Mouse (Mus musculus): ENCODE measurements around the gene Ripk3. TPM values are rescaled to one million over a fixed set of nuclear protein-coding genes. Genes with fewer than 3 reads are reported as not detected.

The Ripk3 gene
- polyA plus RNA-seq, 1 experiment from 2014 or later: 29.1 TPM

DNA sequence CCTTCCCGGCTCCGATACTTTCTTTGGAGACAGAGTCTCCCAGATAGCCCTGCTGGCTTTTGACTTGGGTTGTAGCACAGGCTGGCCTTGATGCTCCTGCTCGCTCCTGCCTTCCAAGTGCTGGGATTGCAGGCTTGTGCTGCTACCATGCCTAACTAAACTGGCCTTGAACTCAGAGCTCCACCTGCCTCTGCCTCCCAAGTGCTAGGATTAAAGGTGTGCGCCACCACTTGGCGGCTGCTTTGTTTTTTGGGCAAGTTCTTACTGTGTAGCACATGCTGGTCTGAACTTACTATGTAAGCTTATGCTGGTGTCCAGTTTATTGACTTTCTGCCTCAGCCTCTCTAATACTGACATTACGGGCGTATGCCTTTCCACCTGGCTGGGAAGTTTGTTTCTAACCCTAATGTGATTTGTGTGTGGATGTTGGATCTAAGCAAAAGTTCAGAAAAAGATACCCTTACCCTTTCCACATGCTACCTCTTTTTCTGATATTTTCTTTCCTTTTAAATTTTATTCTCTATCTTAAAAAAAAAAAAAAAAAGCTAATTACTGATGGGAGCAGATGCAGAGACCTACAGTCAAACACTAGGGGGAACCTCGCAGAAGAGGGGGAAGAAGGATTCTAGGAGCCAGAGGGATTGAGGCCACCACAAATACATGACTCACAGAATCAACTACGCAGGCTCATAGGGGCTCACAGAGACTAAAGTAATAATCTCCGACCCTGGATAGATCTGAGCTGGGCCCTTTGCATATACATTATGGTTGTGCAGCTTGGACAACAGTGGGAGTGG is 41.4 kb downstream of the Ripk3 start:
- no peaks in the 10 kb centered on the region for H3K27me3 ChIP-seq (replicated peaks)
- H3K36me3 ChIP-seq: peaks cover 61% of the 10 kb centered on the region
- WGBS (ENCODE audit: insufficient replicate concordance): 77% methylated on average over 10 of the region's 10 CpGs

DNA sequence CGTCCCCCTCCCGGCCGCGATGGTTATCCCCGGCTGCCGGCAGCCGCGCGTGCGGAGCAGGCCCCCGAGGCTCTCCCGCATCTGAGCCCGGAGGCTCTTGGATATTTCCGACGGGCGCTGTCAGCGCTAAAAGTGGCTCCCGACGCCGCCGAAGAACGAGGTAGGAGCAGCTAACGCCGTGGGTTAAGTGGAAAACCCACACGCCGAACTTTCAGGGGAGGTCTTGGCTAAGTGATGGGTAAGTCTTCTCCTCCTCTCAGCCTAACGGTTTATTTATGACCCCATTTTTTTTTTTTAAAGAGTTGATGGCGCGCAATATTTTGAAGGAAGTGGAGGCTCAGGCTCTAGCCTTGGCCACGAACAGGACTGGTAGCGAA is 42.8 kb downstream of the Ripk3 start:
- 2% methylated on average over 31 of the region's 31 CpGs for WGBS (ENCODE audit: insufficient replicate concordance)
- Histone ChIP-seq H3K4me3 (peak overlapping the region; percentile 92), H3K9me3 (replicated peaks) (no peaks in the 10 kb centered on the region), H3K9ac (peak overlapping the region; percentile 89), H3K27me3 (replicated peaks) (no peaks in the 10 kb centered on the region), H3K36me3 (peaks cover 53% of the 10 kb centered on the region), H3K4me1 (peaks cover 38% of the 10 kb centered on the region), H3K27ac (peak overlapping the region; percentile 83), H3K4me2 (peak overlapping the region; percentile 97)
- no peak for ATAC-seq

More for the DNA sequence above, 41.4 kb downstream of the Ripk3 start:
- Histone ChIP-seq H3K4me2 (peak overlapping the region; percentile 97), H3K9me3 (replicated peaks) (no peaks in the 10 kb centered on the region), H3K4me1 (peaks cover 38% of the 10 kb centered on the region), H3K9ac (peak overlapping the region; percentile 89), H3K4me3 (peak overlapping the region; percentile 92), H3K27ac (no peak overlapping the region; the same call in 1 of the 2 replicates)
- no peak for ATAC-seq

DNA sequence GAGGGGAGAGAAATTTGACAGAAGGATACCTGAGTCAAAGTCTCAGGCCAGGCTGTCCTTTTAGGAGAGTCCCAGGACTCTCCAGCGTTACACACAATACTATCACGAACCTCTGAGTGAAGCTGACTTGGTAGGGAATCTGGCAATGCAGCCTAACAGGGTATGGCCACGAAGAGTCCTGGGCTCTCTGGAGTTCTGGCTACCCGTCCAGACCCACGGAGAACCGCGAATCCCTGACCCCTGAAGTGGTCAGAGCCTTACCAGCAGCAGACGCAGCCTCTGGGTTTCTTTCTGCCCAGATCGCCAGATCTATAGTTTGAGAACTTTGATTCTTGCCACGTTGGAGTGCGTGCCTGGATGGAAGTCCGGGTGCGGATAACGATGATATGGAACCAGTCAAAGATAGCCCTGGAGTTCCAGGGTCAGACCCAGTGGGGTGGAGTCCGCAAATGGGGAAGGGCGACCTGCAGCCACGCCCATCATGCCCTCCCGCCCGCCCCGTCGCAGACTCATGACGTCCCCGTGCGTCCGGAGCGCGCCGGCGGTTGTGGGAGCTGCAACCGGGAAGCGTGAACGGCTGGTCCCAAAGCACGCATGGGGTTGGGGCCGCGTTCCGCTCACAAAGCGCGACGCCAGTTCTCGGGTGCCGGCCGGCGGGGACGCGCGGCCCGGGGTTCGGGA is 43.3 kb downstream of the Ripk3 start, which contains the start of the genes Dhrs1 and Nop9:
Dhrs1 (minus strand) TSS at position 511 of the 681 bp plus-strand sequence.
Nop9 (plus strand) TSS at position 514 of the 681 bp plus-strand sequence.
- peak within 1 kb of the TSS; percentile 83 for H3K27ac ChIP-seq
- WGBS (ENCODE audit: insufficient replicate concordance): 1% methylated on average over 47 of the region's 48 CpGs

DNA sequence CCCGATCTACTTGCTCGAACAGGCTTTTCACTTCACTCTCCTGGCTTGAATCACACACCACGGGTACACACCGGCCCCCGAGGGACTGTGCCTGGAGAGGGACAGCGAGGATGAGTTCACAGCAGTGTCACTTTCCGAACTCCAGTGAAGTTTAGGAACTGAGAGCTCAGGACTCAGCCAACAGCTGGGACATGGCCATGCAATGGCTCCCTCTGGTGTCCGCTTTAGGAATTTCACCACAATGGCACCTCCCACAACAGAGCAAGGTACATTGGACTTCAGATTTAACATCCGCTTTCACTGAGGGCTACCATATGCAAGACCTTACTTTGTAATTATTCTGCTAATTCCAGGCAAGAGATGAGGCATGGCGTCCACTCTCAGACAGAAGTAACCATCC is 45.0 kb downstream of the Ripk3 start:
- no peak overlapping the region for H3K4me3 ChIP-seq
- WGBS (ENCODE audit: insufficient replicate concordance): 20% methylated on average over 10 of the region's 10 CpGs
- H3K4me2 ChIP-seq: 0 out of 2 replicates have a peak overlapping the region, but pooled peaks have one; percentile 18
- peak; percentile 50; the same call in 1 of the 2 replicates for ATAC-seq
- no peak overlapping the region for H3K27ac ChIP-seq
- H3K27me3 ChIP-seq (replicated peaks): no peaks in the 10 kb centered on the region
- H3K4me1 ChIP-seq: peaks cover 38% of the 10 kb centered on the region
- no peak overlapping the region; the same call in 1 of the 2 replicates for H3K9ac ChIP-seq
- peaks cover 51% of the 10 kb centered on the region for H3K36me3 ChIP-seq
- H3K9me3 ChIP-seq (replicated peaks): no peaks in the 10 kb centered on the region

More for the DNA sequence above, 43.3 kb downstream of the Ripk3 start, which contains the start of the genes Dhrs1 and Nop9:
- Histone ChIP-seq H3K4me2 (peak within 1 kb of the TSS; percentile 97), H3K9me3 (replicated peaks) (no peaks in the 10 kb centered on the region), H3K36me3 (peaks cover 53% of the 10 kb centered on the region), H3K27me3 (replicated peaks) (no peaks in the 10 kb centered on the region), H3K4me1 (peaks cover 38% of the 10 kb centered on the region), H3K9ac (peak within 1 kb of the TSS; percentile 89), H3K4me3 (peak within 1 kb of the TSS; percentile 92)
- peak; percentile 87 for ATAC-seq

DNA sequence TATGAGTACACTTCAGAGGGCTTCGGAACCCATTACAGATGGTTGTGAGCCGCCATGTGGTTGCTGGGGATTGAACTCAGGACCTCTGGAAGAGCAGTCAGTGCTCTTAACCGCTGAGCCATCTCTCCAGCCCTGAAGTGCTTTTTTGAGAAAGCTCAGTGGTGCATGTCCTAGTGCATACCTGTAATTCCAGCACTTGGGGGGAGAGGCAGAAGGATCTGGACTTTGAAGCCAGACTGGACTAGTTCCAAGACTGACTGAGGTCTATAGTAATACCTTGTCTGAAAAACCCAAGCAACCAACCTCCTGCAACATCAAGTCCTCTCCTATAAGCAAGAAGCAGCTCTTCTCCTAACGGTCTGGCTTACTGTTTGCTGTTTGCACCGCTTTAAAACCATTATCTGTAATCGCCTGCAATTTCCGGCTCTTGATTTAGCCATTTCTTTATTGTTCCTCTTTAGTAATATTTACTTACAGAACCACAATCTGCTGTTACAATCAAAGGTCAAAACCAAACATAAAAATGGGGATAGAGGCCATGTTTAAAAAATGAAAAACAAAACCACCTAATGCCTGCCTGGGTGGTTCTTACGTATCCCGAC is 51.5 kb downstream of the Ripk3 start:
- peaks cover 4% of the 10 kb centered on the region; the same call in 1 of the 2 replicates for H3K27me3 ChIP-seq (replicated peaks)
- no peak for ATAC-seq
- no peak overlapping the region for H3K27ac ChIP-seq
- peaks cover 30% of the 10 kb centered on the region for H3K36me3 ChIP-seq
- H3K4me2 ChIP-seq: no peak overlapping the region
- no peak overlapping the region for H3K9ac ChIP-seq
- no peak overlapping the region for H3K4me3 ChIP-seq
- H3K9me3 ChIP-seq (replicated peaks): no peaks in the 10 kb centered on the region
- H3K4me1 ChIP-seq: no peaks in the 10 kb centered on the region
- 70% methylated on average over 9 of the region's 9 CpGs for WGBS (ENCODE audit: insufficient replicate concordance)

DNA sequence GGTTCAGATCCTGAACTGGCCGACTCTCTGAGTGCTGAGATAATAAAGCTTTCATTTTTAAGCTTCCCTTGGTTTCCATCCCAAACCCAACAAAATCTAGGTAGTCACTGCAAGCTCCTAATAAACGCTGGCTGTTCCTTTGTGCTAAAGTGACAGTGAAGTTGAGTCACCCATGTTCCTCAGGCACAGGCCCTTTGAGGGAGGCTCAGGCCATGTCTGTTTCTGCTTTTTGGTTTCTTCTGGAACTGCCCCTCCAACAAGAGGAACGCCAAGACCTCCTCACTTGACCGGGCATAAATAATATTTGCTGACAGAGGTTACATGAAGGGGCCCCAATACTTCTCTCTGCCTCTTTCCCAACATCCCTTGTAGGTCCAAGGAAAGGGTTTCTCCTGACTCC is 52.9 kb downstream of the Ripk3 start:
- no peak overlapping the region for H3K4me2 ChIP-seq
- no peaks in the 10 kb centered on the region for H3K4me1 ChIP-seq
- no peak overlapping the region for H3K9ac ChIP-seq
- no peak overlapping the region for H3K27ac ChIP-seq
- 63% methylated on average over 4 of the region's 4 CpGs for WGBS (ENCODE audit: insufficient replicate concordance)
- H3K27me3 ChIP-seq (replicated peaks): peaks cover 11% of the 10 kb centered on the region
- H3K4me3 ChIP-seq: no peak overlapping the region
- peaks cover 23% of the 10 kb centered on the region for H3K36me3 ChIP-seq
- no peak for ATAC-seq
- H3K9me3 ChIP-seq (replicated peaks): no peaks in the 10 kb centered on the region

DNA sequence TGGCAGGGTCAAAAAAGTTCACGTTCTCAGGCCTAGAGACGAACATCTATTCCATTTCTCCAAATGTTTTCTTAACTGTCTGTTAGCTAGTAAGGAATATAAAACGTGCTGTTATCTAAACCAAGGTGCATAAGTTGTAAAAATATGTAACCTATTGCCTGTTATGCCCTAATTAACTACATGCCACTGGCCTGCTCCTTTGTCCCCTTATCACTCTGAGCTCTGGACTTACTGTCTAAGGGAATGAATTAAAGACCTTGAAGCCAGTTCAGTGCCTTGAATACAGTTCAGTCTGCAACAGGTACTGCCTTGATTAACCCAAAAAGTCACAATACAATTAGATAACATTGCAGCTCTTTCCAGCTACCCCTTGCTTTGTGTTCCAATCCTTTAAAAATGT is 53.3 kb downstream of the Ripk3 start:
- Histone ChIP-seq H3K4me1 (no peaks in the 10 kb centered on the region), H3K9me3 (replicated peaks) (no peaks in the 10 kb centered on the region), H3K9ac (no peak overlapping the region), H3K27me3 (replicated peaks) (peaks cover 15% of the 10 kb centered on the region), H3K27ac (no peak overlapping the region), H3K4me3 (no peak overlapping the region), H3K36me3 (peaks cover 19% of the 10 kb centered on the region), H3K4me2 (no peak overlapping the region)
- 56% methylated on average over 3 of the region's 3 CpGs for WGBS (ENCODE audit: insufficient replicate concordance)
- no peak for ATAC-seq

Other genes starting within 250 kb of the Ripk3 start
- gene Pck2, start 248.6 kb downstream of the Ripk3 start, polyA plus RNA-seq (2016; fragmentation: Nextera tagmentation; extraction: Ambion mirVana): 35.5 and 37.4 TPM in 2 replicates
- gene Dcaf11, start 228.9 kb downstream of the Ripk3 start, polyA plus RNA-seq (2016; fragmentation: Nextera tagmentation; extraction: Ambion mirVana): 57.1 and 60.3 TPM in 2 replicates
- gene A730061H03Rik, start 228.5 kb downstream of the Ripk3 start, polyA plus RNA-seq (2016; fragmentation: Nextera tagmentation; extraction: Ambion mirVana): 1.9 and 2.7 TPM in 2 replicates
- gene Fitm1, start 213.2 kb downstream of the Ripk3 start, polyA plus RNA-seq (2016; fragmentation: Nextera tagmentation; extraction: Ambion mirVana): 0.63 and 0.75 TPM in 2 replicates
- 108 and 111 TPM in 2 replicates for gene Psme1, start 210.7 kb downstream of the Ripk3 start, polyA plus RNA-seq (2016; fragmentation: Nextera tagmentation; extraction: Ambion mirVana)
- gene Emc9, start 203.6 kb downstream of the Ripk3 start, polyA plus RNA-seq (2016; fragmentation: Nextera tagmentation; extraction: Ambion mirVana): 28.7 and 32.9 TPM in 2 replicates
- gene Psme2, start 197.8 kb downstream of the Ripk3 start, polyA plus RNA-seq (2016; fragmentation: Nextera tagmentation; extraction: Ambion mirVana): 221 and 222 TPM in 2 replicates
- gene Rnf31, start 197.2 kb downstream of the Ripk3 start, polyA plus RNA-seq (2016; fragmentation: Nextera tagmentation; extraction: Ambion mirVana): 14.2 and 15.7 TPM in 2 replicates
- gene Irf9, start 185.3 kb downstream of the Ripk3 start, polyA plus RNA-seq (2016; fragmentation: Nextera tagmentation; extraction: Ambion mirVana): 14.4 and 15.3 TPM in 2 replicates
- gene Rec8, start 170.8 kb downstream of the Ripk3 start, polyA plus RNA-seq (2016; fragmentation: Nextera tagmentation; extraction: Ambion mirVana): 1.8 and 3.2 TPM in 2 replicates
- 46.0 and 48.8 TPM in 2 replicates for gene Ipo4, start 152.9 kb downstream of the Ripk3 start, polyA plus RNA-seq (2016; fragmentation: Nextera tagmentation; extraction: Ambion mirVana)
- gene Gm49378, start 151.0 kb downstream of the Ripk3 start, polyA plus RNA-seq (2016; fragmentation: Nextera tagmentation; extraction: Ambion mirVana): 1.8 and 2.8 TPM in 2 replicates
- gene Tm9sf1, start 145.1 kb downstream of the Ripk3 start, polyA plus RNA-seq (2016; fragmentation: Nextera tagmentation; extraction: Ambion mirVana): 64.9 and 69.7 TPM in 2 replicates
- 0.18 and 0.30 TPM in 2 replicates for gene Tssk4, start 138.7 kb downstream of the Ripk3 start, polyA plus RNA-seq (2016; fragmentation: Nextera tagmentation; extraction: Ambion mirVana)
- 27.5 and 28.1 TPM in 2 replicates for gene Mdp1, start 128.4 kb downstream of the Ripk3 start, polyA plus RNA-seq (2016; fragmentation: Nextera tagmentation; extraction: Ambion mirVana)
- 36.8 and 39.1 TPM in 2 replicates for gene Gmpr2, start 116.9 kb downstream of the Ripk3 start, polyA plus RNA-seq (2016; fragmentation: Nextera tagmentation; extraction: Ambion mirVana)
- 322 and 329 TPM in 2 replicates for gene Nedd8, start 116.7 kb downstream of the Ripk3 start, polyA plus RNA-seq (2016; fragmentation: Nextera tagmentation; extraction: Ambion mirVana)
- 31.9 and 32.2 TPM in 2 replicates for gene Tinf2, start 107.0 kb downstream of the Ripk3 start, polyA plus RNA-seq (2016; fragmentation: Nextera tagmentation; extraction: Ambion mirVana)
- gene Tgm1, start 74.9 kb downstream of the Ripk3 start, polyA plus RNA-seq (2016; fragmentation: Nextera tagmentation; extraction: Ambion mirVana): 1.6 and 2.1 TPM in 2 replicates
- 18.3 and 18.9 TPM in 2 replicates for gene Rabggta, start 66.6 kb downstream of the Ripk3 start, polyA plus RNA-seq (2016; fragmentation: Nextera tagmentation; extraction: Ambion mirVana)
- gene Dhrs1, start 43.2 kb downstream of the Ripk3 start, polyA plus RNA-seq (2016; fragmentation: Nextera tagmentation; extraction: Ambion mirVana): 34.3 and 35.2 TPM in 2 replicates
- gene Nop9, start 43.2 kb downstream of the Ripk3 start, polyA plus RNA-seq (2016; fragmentation: Nextera tagmentation; extraction: Ambion mirVana): 56.0 and 59.4 TPM in 2 replicates
- gene Cideb, start 30.4 kb downstream of the Ripk3 start, polyA plus RNA-seq (2016; fragmentation: Nextera tagmentation; extraction: Ambion mirVana): 10.7 and 11.2 TPM in 2 replicates
- 1.3 and 1.8 TPM in 2 replicates for gene Ltb4r2, start 27.4 kb downstream of the Ripk3 start, polyA plus RNA-seq (2016; fragmentation: Nextera tagmentation; extraction: Ambion mirVana)
- 3.1 and 3.6 TPM in 2 replicates for gene Ltb4r1, start 22.9 kb downstream of the Ripk3 start, polyA plus RNA-seq (2016; fragmentation: Nextera tagmentation; extraction: Ambion mirVana)
- gene Adcy4, start 4.8 kb downstream of the Ripk3 start, polyA plus RNA-seq (2016; fragmentation: Nextera tagmentation; extraction: Ambion mirVana): 2.9 and 3.6 TPM in 2 replicates
- 3.3 and 5.3 TPM in 2 replicates for gene Nfatc4, start 34.3 kb upstream of the Ripk3 start, polyA plus RNA-seq (2016; fragmentation: Nextera tagmentation; extraction: Ambion mirVana)
- 7.0 and 8.2 TPM in 2 replicates for gene Nynrin, start 65.1 kb upstream of the Ripk3 start, polyA plus RNA-seq (2016; fragmentation: Nextera tagmentation; extraction: Ambion mirVana)
- gene Cbln3, start 95.5 kb upstream of the Ripk3 start, polyA plus RNA-seq (2016; fragmentation: Nextera tagmentation; extraction: Ambion mirVana): 0.25 TPM in 2 replicates
- gene Khnyn, start 96.1 kb upstream of the Ripk3 start, polyA plus RNA-seq (2016; fragmentation: Nextera tagmentation; extraction: Ambion mirVana): 12.8 and 13.0 TPM in 2 replicates
- 14.0 and 15.3 TPM in 2 replicates for gene Sdr39u1, start 111.4 kb upstream of the Ripk3 start, polyA plus RNA-seq (2016; fragmentation: Nextera tagmentation; extraction: Ambion mirVana)
- not detected in 2 replicates for gene Cma1, start 155.8 kb upstream of the Ripk3 start, polyA plus RNA-seq (2016; fragmentation: Nextera tagmentation; extraction: Ambion mirVana)
- not detected in 2 replicates for gene Cma2, start 162.1 kb upstream of the Ripk3 start, polyA plus RNA-seq (2016; fragmentation: Nextera tagmentation; extraction: Ambion mirVana)
- gene Mcpt1, start 229.1 kb upstream of the Ripk3 start, polyA plus RNA-seq (2016; fragmentation: Nextera tagmentation; extraction: Ambion mirVana): not detected in 2 replicates
- not detected in 2 replicates for gene Mcpt9, start 241.6 kb upstream of the Ripk3 start, polyA plus RNA-seq (2016; fragmentation: Nextera tagmentation; extraction: Ambion mirVana)

Data from liver, embryonic 12.5 days (tissue).